10 mouse cellular contexts compared by ENCODE assay signal in the genomic region with DNA sequence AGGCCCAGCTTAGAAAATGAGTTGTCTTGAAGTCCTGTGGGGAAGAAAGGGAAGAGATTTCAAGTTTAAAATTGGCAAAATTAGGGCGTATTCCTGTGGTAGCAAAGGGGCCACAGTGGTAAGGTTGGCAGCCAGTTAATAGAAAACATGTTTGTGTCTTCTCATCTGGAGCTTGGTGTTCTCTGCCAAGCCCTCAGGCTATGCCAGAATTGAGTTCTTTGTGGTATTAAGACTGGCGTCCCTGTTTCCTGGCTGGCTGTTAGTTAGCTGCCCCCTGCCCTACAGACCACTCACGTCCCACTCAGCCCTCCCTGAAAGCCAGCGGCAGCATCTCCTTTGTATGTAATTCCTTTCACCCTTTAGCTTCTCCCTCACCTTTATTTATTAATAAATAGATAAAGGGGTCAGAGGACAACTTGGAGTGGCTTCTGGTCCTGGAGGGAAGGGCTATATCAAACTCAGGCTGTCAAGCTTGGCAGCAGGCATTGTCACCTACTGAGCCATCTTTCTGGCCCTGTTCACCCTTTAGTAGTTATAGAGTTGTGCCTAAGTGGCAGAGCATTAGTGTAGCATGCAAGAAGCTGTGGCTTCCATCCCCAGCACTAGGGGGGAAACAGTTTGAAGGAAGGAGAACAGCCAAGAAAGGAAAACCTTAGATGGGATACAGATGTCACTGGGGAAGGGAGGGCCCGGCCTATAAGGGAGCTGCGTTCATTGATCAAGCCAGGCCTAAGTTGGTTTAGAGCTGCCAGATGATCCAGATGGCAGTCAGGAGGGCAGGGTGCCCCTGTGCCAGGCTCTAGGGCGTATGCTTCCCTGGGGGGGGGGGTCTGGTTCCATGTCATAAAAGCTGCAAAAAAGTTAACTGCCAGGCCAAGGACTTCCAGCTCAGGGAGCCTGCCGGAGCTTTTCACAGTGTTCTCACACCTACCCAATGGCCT. TPM values are rescaled to one million over a fixed set of nuclear protein-coding genes. Genes with fewer than 3 reads are reported as not detected.
DNase-seq lines count a peak whose midpoint lies in the region; ATAC-seq lines count a peak whose summit lies in the region.
"Had no signal": no experiment of that assay in that cellular context is flagged by ENCODE, and none has a peak within 500 bp of the region (broad histone marks: within the 10 kb centered on the region; RNA-seq: fewer than 3 reads in every experiment).

No protein-coding gene starts in this region.

- no peak overlapping the region for H3K4me2 ChIP-seq in heart, embryonic 13.5 days
- H3K4me2 ChIP-seq in embryonic facial prominence, embryonic 13.5 days = peak overlapping the region; percentile 32
- no peak overlapping the region for H3K4me2 ChIP-seq in midbrain, embryonic 16.5 days (ENCODE audit: low read length)

- peak overlapping the region; percentile 53; the same call in 1 of the 2 replicates for H3K27ac ChIP-seq in heart, embryonic 13.5 days (replicated peaks)
- peak overlapping the region; percentile 91 for H3K27ac ChIP-seq in embryonic facial prominence, embryonic 13.5 days
- peak overlapping the region; percentile 43 for H3K27ac ChIP-seq in midbrain, embryonic 16.5 days (ENCODE audit: low read length)
- H3K27ac ChIP-seq: liver, embryonic 14.5 days had no signal

- H3K36me3 ChIP-seq in heart, embryonic 13.5 days = peaks cover 17% of the 10 kb centered on the region
- peaks cover 77% of the 10 kb centered on the region for H3K36me3 ChIP-seq in megakaryocyte, embryonic 14.5 days (replicated peaks; ENCODE audit: low read length)
- peaks cover 10% of the 10 kb centered on the region; the same call in 1 of the 2 replicates for H3K36me3 ChIP-seq in embryonic facial prominence, embryonic 13.5 days
- peaks cover 10% of the 10 kb centered on the region for H3K36me3 ChIP-seq in midbrain, embryonic 16.5 days (ENCODE audit: control insufficient read depth, insufficient read depth, low read length)

- H3K4me1 ChIP-seq in heart, embryonic 13.5 days = peaks cover 50% of the 10 kb centered on the region
- peaks cover 89% of the 10 kb centered on the region for H3K4me1 ChIP-seq in megakaryocyte, embryonic 14.5 days
- H3K4me1 ChIP-seq in embryonic facial prominence, embryonic 13.5 days = peaks cover 42% of the 10 kb centered on the region
- peaks cover 10% of the 10 kb centered on the region for H3K4me1 ChIP-seq in midbrain, embryonic 16.5 days (ENCODE audit: control insufficient read depth, insufficient read depth, low read length)

- H3K27me3 ChIP-seq in heart, embryonic 13.5 days (replicated peaks) = no peaks in the 10 kb centered on the region
- no peaks in the 10 kb centered on the region for H3K27me3 ChIP-seq in megakaryocyte, embryonic 14.5 days (replicated peaks)
- H3K27me3 ChIP-seq in embryonic facial prominence, embryonic 13.5 days = no peaks in the 10 kb centered on the region
- H3K27me3 ChIP-seq in midbrain, embryonic 16.5 days (ENCODE audit: control insufficient read depth, insufficient read depth, low read depth, low read length) = no peaks in the 10 kb centered on the region

- H3K9me3 ChIP-seq in heart, embryonic 13.5 days = no peaks in the 10 kb centered on the region
- H3K9me3 ChIP-seq in megakaryocyte, embryonic 14.5 days = no peaks in the 10 kb centered on the region
- H3K9me3 ChIP-seq in embryonic facial prominence, embryonic 13.5 days = no peaks in the 10 kb centered on the region
- no peaks in the 10 kb centered on the region for H3K9me3 ChIP-seq in midbrain, embryonic 16.5 days (replicated peaks; ENCODE audit: control insufficient read depth, low read length, poor library complexity, severe bottlenecking)

- no peak for ATAC-seq in heart, embryonic 13.5 days (ENCODE audit: extremely low read depth, insufficient number of reproducible peaks, low FRiP score, low TSS enrichment)
- ATAC-seq in megakaryocyte, adult 5-6 weeks (ENCODE audit: poor library complexity, severe bottlenecking) = no peak
- peak; percentile 44; the same call in 1 of the 2 replicates for ATAC-seq in embryonic facial prominence, embryonic 13.5 days (ENCODE audit: insufficient number of reproducible peaks, insufficient read depth, low FRiP score, low TSS enrichment, low read depth)
- 0 out of 2 replicates have a peak, but pooled peaks have one; percentile 48 for ATAC-seq in midbrain, embryonic 16.5 days

- no peak for DNase-seq in heart, postnatal 14 days
- DNase-seq in adrenal gland, adult 18-20 months (ENCODE audit: low spot score in 2 of 2) = no peak
- DNase-seq in testis, postnatal 14 days (ENCODE audit: low spot score) = no peak
- DNase-seq: kidney, adult 18-20 months had no signal

- peak overlapping the region; percentile 50 for H3K9ac ChIP-seq in heart, embryonic 13.5 days
- H3K9ac ChIP-seq in embryonic facial prominence, embryonic 13.5 days = peak overlapping the region; percentile 49
- H3K9ac ChIP-seq in midbrain, embryonic 16.5 days (ENCODE audit: low read depth, low read length) = no peak overlapping the region
- H3K9ac ChIP-seq: liver, embryonic 14.5 days had no signal

- intact Hi-C loops in heart, postnatal 14 days (cut with DNase I) = loop anchor here (10.0 kb wide), 1 partner anchor 406 kb away; no protein-coding TSS in a partner anchor

- WGBS in heart, embryonic 13.5 days = 80% methylated on average over 8 of the region's 8 CpGs
- WGBS in embryonic facial prominence, embryonic 13.5 days = 34% methylated on average over 8 of the region's 8 CpGs
- 76% methylated on average over 8 of the region's 8 CpGs for WGBS in midbrain, embryonic 16.5 days

- H3K4me3 ChIP-seq in heart, embryonic 13.5 days = no peak overlapping the region
- peak overlapping the region; percentile 33 for H3K4me3 ChIP-seq in megakaryocyte, embryonic 14.5 days (replicated peaks)
- H3K4me3 ChIP-seq in embryonic facial prominence, embryonic 13.5 days = no peak overlapping the region
- no peak overlapping the region for H3K4me3 ChIP-seq in midbrain, embryonic 16.5 days (ENCODE audit: low read depth, low read length)

RNA-seq across cellular contexts. Expression of gene Atp6v0e, which starts 26.0 kb away (rescaled TPM):
- 187 and 228 TPM in 2 replicates for polyA plus RNA-seq in heart, embryonic 13.5 days (2015; fragmentation: Nextera tagmentation; extraction: Ambion mirVana)
- 10 to 100 TPM; 68.1 to 71.3 TPM for total RNA-seq in heart, postnatal 14 days (2021)
- 15.6 and 16.1 TPM in 2 replicates for polyA plus RNA-seq in megakaryocyte, embryonic 14.5 days (2012; ENCODE audit: insufficient read depth, low replicate concordance)
- total RNA-seq in megakaryocyte, adult 5-6 weeks (2015) = 304 and 336 TPM in 2 replicates
- total RNA-seq in megakaryocyte, adult 5-6 weeks (2017) = 529 and 571 TPM in 2 replicates
- polyA plus RNA-seq in embryonic facial prominence, embryonic 13.5 days (2015; fragmentation: Nextera tagmentation; extraction: Ambion mirVana) = 180 and 202 TPM in 2 replicates
- polyA plus RNA-seq in midbrain, embryonic 16.5 days (2015; fragmentation: Nextera tagmentation; extraction: Ambion mirVana) = 77.2 and 83.0 TPM in 2 replicates
- 100 to 1,000 TPM; 215 to 234 TPM for total RNA-seq in adrenal gland, adult 18-20 months (2021)

RNA-seq across cellular contexts. Expression of gene Crebrf, which starts 26.4 kb away (rescaled TPM):
- polyA plus RNA-seq in heart, embryonic 13.5 days (2015; fragmentation: Nextera tagmentation; extraction: Ambion mirVana) = 9.4 and 10.2 TPM in 2 replicates
- total RNA-seq in heart, postnatal 14 days (2021) = 10 to 100 TPM; 44.5 to 49.6 TPM
- polyA plus RNA-seq in megakaryocyte, embryonic 14.5 days (2012; ENCODE audit: insufficient read depth, low replicate concordance) = 1.4 and 4.5 TPM in 2 replicates
- total RNA-seq in megakaryocyte, adult 5-6 weeks (2015) = 24.7 and 31.2 TPM in 2 replicates
- total RNA-seq in megakaryocyte, adult 5-6 weeks (2017) = 30.1 and 39.5 TPM in 2 replicates
- 8.1 and 8.2 TPM in 2 replicates for polyA plus RNA-seq in embryonic facial prominence, embryonic 13.5 days (2015; fragmentation: Nextera tagmentation; extraction: Ambion mirVana)
- polyA plus RNA-seq in midbrain, embryonic 16.5 days (2015; fragmentation: Nextera tagmentation; extraction: Ambion mirVana) = 9.7 and 11.0 TPM in 2 replicates
- 10 to 100 TPM; 60.9 to 62.2 TPM for total RNA-seq in adrenal gland, adult 18-20 months (2021)

Comparison
In these comparisons a context has a peak if more than half of its experiments do, and no peak if none do; other contexts are left out.
1. ATAC-seq: peak in embryonic facial prominence, embryonic 13.5 days (single experiment) and midbrain, embryonic 16.5 days (single experiment); none in heart, embryonic 13.5 days (single experiment) and megakaryocyte, adult 5-6 weeks (single experiment).
2. Peak in every context shown above with its lines, with median percentiles within 50 percentile points of each other: H3K27ac ChIP-seq.